Mouse (Mus musculus) mesoderm, embryonic 11.5 days (tissue): ENCODE data around the gene Znrf4.

Experiments used
- DNase-seq: peaks from one replicate; pipeline ENCODE4 v3.0.0-alpha.2; 2012; ENCODE audit warnings: low read depth, low spot score

Znrf4 gene

GRCm38 (mm10) chr17:56512310-56512709 is at the start of gene Znrf4:
TSS of gene Znrf4 (minus strand) at chr17:56512431.
- DNase-seq: no peak

GRCm38 (mm10) chr17:56561866-56562265 is 49.6 kb upstream of the Znrf4 start:
- DNase-seq: no peak

GRCm38 (mm10) chr17:56560131-56560530 is 47.9 kb upstream of the Znrf4 start:
- no peak for DNase-seq

- no peak for DNase-seq
Measured at GRCm38 (mm10) chr17:56559386-56559785, 47.2 kb upstream of the Znrf4 start.

- DNase-seq: peak; percentile 77
Measured at GRCm38 (mm10) chr17:56558448-56558847, 46.2 kb upstream of the Znrf4 start.

- no peak for DNase-seq
Measured at GRCm38 (mm10) chr17:56554122-56554551, 41.9 kb upstream of the Znrf4 start, which contains the start of gene Gm20219. TSS of gene Gm20219 (minus strand) at chr17:56554387.

- DNase-seq: peak; percentile 87
Measured at GRCm38 (mm10) chr17:56552781-56553363, 40.6 kb upstream of the Znrf4 start.

GRCm38 (mm10) chr17:56551841-56552581 is 39.8 kb upstream of the Znrf4 start:
- no peak for DNase-seq

- no peak for DNase-seq
Measured at GRCm38 (mm10) chr17:56550784-56551475, 38.7 kb upstream of the Znrf4 start.

GRCm38 (mm10) chr17:56548605-56549105 is 36.4 kb upstream of the Znrf4 start:
- no peak for DNase-seq

- DNase-seq: no peak
Measured at GRCm38 (mm10) chr17:56547846-56548604, 35.8 kb upstream of the Znrf4 start.

GRCm38 (mm10) chr17:56547116-56547845 is 35.0 kb upstream of the Znrf4 start:
- DNase-seq: no peak

- no peak for DNase-seq
Measured at GRCm38 (mm10) chr17:56546576-56546975, 34.3 kb upstream of the Znrf4 start.

GRCm38 (mm10) chr17:56545945-56546344 is 33.7 kb upstream of the Znrf4 start:
- no peak for DNase-seq

GRCm38 (mm10) chr17:56544699-56545387 is 32.6 kb upstream of the Znrf4 start:
- DNase-seq: no peak

- no peak for DNase-seq
Measured at GRCm38 (mm10) chr17:56543684-56544224, 31.5 kb upstream of the Znrf4 start.

GRCm38 (mm10) chr17:56542736-56543135 is 30.5 kb upstream of the Znrf4 start:
- DNase-seq: no peak

- no peak for DNase-seq
Measured at GRCm38 (mm10) chr17:56540562-56540975, 28.3 kb upstream of the Znrf4 start.

- DNase-seq: peak; percentile 39
Measured at GRCm38 (mm10) chr17:56537912-56538311, 25.7 kb upstream of the Znrf4 start.

GRCm38 (mm10) chr17:56536874-56537273 is 24.6 kb upstream of the Znrf4 start:
- no peak for DNase-seq
